Mouse (Mus musculus) kidney, postnatal 14 days (tissue): ENCODE data around the gene Tmf1.

Experiments
- DNase-seq: peaks from one replicate; pipeline ENCODE4 v3.0.0; 2022; ENCODE audit warnings: mixed read lengths

The Tmf1 gene

DNA sequence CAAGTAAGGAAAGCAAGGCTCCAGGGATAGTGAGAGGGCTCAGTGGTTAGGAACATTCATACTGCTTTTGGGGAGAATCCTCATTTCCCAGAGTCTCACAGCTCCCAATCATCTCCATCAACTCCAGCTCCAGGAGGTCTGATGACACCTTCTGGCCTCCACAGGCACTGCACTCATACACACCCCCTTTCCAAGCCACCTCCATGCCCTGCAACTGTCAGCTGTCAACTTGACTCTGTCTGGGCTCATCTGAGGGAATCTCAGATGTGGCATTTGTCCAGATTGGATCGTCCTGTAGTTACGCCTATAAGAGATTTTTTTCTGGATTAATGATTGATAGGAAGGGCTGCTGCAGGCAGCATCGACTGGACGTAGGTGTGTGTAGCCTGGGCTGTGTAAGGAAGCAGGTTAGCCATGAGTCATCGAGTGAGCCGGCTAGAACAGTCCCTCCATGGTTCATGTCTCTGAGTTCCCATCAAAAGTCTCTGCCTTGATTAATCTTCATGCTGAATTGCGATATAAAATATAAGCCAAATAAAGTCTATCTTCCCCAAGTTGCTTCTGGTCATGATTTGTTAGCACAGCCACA, 74.6 kb downstream of the Tmf1 start:
- DNase-seq, result no peak
